Mouse (Mus musculus): ENCODE measurements around the gene Ifrd2. TPM values are rescaled to one million over a fixed set of nuclear protein-coding genes. Genes with fewer than 3 reads are reported as not detected.

The Ifrd2 gene
- polyA plus RNA-seq, 1 experiment = 29.4 TPM

DNA sequence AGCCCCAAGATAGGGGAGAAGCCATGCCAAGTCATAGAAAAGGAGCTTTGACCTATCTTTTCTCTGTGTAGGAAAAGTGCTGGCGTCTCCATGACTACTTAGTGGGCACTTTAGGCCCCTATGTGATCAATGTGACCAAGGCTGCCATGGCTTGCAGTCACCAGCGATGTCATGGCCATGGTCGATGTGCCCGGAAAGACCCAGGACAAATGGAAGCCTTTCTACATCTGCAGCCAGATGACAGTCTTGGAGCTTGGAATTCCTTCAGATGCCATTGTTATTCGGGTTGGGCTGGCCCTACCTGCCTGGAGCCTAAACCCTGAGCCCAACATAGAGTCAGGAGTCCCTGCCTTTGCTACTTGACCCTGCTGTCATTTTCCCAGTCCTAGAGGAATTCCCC, 938 bp upstream of the Ifrd2 start:
- no peaks in the 10 kb centered on the region for H3K36me3 ChIP-seq (ENCODE audit: control insufficient read depth, insufficient read depth)
- no peak overlapping the region for H3ac ChIP-seq (ENCODE audit: control insufficient read depth, insufficient read length)
- peak overlapping the region; percentile 12 for H3K4me2 ChIP-seq (ENCODE audit: low read depth)
- TF ChIP-seq MYOG (IDR thresholded peaks at IDR 0.05; ENCODE audit: control insufficient read depth in 1 of 3, insufficient read depth in 1 of 3, insufficient read length in 2 of 3, low read depth in 2 of 3) = no peak
- peak overlapping the region; percentile 53 for H3K4me3 ChIP-seq
- no peaks in the 10 kb centered on the region for H3K27me3 ChIP-seq (ENCODE audit: control insufficient read depth, insufficient read depth, insufficient read length)
- H3K79me2 ChIP-seq (ENCODE audit: control insufficient read depth, insufficient read depth) = peaks cover 15% of the 10 kb centered on the region

DNA sequence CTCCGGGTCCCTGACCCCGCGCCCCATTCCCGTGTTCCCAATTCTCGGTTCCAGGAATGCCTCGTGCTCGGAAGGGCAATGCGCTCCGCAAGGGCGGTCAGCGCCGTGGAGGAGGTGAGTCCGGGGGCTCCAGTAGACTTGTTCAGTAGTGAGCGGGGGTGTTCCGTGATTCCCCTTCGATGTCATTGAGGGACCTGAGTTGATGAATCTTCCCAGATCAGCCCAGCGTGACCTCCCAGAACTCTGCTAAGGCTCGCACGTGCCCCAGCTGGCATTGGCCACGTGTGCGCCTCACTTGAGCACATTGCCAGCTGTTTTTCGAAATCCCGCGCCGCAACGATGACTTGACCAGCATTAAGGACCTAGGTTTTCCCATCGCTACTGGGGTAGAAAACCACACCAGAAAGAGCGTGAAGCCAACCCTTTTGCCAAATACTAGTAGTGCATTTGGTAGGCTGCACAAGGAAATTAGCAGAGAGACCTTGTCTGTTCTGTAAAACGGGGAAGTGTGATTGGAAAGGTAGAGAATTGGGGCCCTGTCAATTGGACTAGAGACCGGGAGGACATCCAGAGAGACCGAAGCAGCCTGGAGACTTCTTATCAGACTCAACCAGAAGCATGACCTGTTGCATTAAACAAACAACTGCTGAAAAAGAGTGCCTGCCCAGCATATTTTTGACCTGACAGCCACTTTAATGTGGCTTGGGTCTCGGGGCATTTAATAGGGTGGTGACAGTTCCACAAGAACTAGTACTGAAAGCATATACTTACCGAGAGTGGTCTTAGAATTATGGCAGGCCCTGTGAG, 594 bp downstream of the Ifrd2 start:
- Histone ChIP-seq H3K79me2 (ENCODE audit: control insufficient read depth, insufficient read depth) (peaks cover 14% of the 10 kb centered on the region), H3ac (ENCODE audit: control insufficient read depth, insufficient read length) (peak overlapping the region; percentile 48), H3K36me3 (ENCODE audit: control insufficient read depth, insufficient read depth) (no peaks in the 10 kb centered on the region), H3K4me2 (ENCODE audit: low read depth) (peak overlapping the region; percentile 88), H3K27me3 (ENCODE audit: control insufficient read depth, insufficient read depth, insufficient read length) (no peaks in the 10 kb centered on the region), H3K4me3 (peak overlapping the region; percentile 53)
- peak; percentile 35 for TF ChIP-seq USF1 (IDR thresholded peaks at IDR 0.05; ENCODE audit: low read depth)
- TF ChIP-seq MYOD1 (IDR thresholded peaks at IDR 0.05; ENCODE audit: control insufficient read depth in 1 of 3, insufficient read length in 2 of 3, low read depth in 2 of 3) = peak in 1 of 3 experiments; percentile 36
- peak in 2 of 3 experiments; percentile 15 to 69 for TF ChIP-seq MYOG (IDR thresholded peaks at IDR 0.05; ENCODE audit: control insufficient read depth in 1 of 3, insufficient read depth in 1 of 3, insufficient read length in 2 of 3, low read depth in 2 of 3)
- no peak for TF ChIP-seq REST (IDR thresholded peaks at IDR 0.05; ENCODE audit: insufficient read depth, insufficient read length)
- peak; percentile 91 for TF ChIP-seq MAX (IDR thresholded peaks at IDR 0.05; ENCODE audit: low read depth)
- TF ChIP-seq E2F4 (IDR thresholded peaks at IDR 0.05; ENCODE audit: insufficient read depth) = peak; percentile 91

DNA sequence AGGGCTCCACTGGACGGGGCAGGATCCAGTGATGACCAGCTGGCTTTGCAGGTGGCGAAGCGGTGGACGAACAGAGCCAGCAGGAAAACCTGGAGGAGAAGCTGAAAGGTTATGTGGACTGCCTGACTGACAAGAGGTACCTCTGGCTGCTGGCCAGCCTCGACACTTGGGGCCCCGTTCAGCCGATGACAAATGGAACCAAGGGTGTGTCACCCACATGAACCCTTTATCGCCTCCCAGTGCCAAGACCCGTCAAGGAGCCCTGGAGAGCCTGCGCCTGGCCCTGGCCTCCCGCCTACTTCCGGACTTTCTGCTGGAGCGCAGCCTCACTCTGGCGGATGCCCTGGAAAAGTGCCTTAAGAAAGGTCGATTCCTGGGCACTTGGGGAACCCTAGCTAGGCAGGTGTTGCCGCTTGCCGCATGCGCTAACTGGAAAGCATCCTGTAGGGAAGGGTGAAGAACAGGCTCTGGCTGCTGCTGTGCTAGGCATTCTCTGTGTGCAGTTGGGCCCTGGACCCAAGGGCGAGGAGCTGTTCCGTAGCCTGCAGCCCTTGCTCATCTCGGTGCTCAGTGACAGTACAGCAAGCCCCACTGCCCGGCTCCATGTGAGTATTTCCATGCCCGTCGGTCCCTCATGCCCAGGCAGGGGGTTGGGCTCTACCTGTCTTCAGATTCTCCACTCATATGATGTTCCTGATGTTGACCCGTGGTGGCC, 2.8 kb downstream of the Ifrd2 start:
- Histone ChIP-seq H3K4me3 (no peak overlapping the region), H3K36me3 (ENCODE audit: control insufficient read depth, insufficient read depth) (peaks cover 4% of the 10 kb centered on the region), H3K79me2 (ENCODE audit: control insufficient read depth, insufficient read depth) (peaks cover 14% of the 10 kb centered on the region), H3K4me2 (ENCODE audit: low read depth) (no peak overlapping the region), H3K27me3 (ENCODE audit: control insufficient read depth, insufficient read depth, insufficient read length) (no peaks in the 10 kb centered on the region), H3ac (ENCODE audit: control insufficient read depth, insufficient read length) (no peak overlapping the region)
- TF ChIP-seq REST (IDR thresholded peaks at IDR 0.05; ENCODE audit: insufficient read depth, insufficient read length) = no peak
- no peak for TF ChIP-seq USF1 (IDR thresholded peaks at IDR 0.05; ENCODE audit: low read depth)

DNA sequence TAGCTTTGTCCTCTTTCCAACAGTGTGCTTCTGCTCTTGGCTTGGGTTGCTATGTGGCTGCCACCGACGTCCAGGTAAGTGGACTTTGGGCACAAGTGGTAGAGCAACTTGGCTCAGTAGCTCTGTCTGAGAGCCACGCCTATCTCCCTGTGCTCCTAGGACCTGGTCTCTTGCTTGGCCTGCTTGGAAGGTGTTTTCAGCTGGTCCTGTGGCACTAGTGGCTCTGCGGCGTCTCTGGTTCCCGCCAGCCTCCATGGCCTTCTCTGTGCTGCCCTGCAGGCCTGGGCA, 3.3 kb downstream of the Ifrd2 start:
- TF ChIP-seq MYOD1 (IDR thresholded peaks at IDR 0.05; ENCODE audit: control insufficient read depth in 1 of 3, insufficient read length in 2 of 3, low read depth in 2 of 3) (no peak), MAX (IDR thresholded peaks at IDR 0.05; ENCODE audit: low read depth) (no peak), CEBPB (IDR thresholded peaks at IDR 0.05; ENCODE audit: insufficient read depth, poor library complexity, severe bottlenecking) (no peak), USF1 (IDR thresholded peaks at IDR 0.05; ENCODE audit: low read depth) (no peak), POLR2AphosphoS2 (IDR thresholded peaks at IDR 0.05; ENCODE audit: insufficient read length, low read depth) (no peak), TCF3 (IDR thresholded peaks at IDR 0.05; ENCODE audit: insufficient read length, low read depth) (no peak)
- Histone ChIP-seq H3K4me2 (ENCODE audit: low read depth) (no peak overlapping the region), H3K79me2 (ENCODE audit: control insufficient read depth, insufficient read depth) (peaks cover 14% of the 10 kb centered on the region), H3K36me3 (ENCODE audit: control insufficient read depth, insufficient read depth) (peaks cover 4% of the 10 kb centered on the region), H3K27me3 (ENCODE audit: control insufficient read depth, insufficient read depth, insufficient read length) (no peaks in the 10 kb centered on the region), H3K4me3 (no peak overlapping the region), H3ac (ENCODE audit: control insufficient read depth, insufficient read length) (no peak overlapping the region)

DNA sequence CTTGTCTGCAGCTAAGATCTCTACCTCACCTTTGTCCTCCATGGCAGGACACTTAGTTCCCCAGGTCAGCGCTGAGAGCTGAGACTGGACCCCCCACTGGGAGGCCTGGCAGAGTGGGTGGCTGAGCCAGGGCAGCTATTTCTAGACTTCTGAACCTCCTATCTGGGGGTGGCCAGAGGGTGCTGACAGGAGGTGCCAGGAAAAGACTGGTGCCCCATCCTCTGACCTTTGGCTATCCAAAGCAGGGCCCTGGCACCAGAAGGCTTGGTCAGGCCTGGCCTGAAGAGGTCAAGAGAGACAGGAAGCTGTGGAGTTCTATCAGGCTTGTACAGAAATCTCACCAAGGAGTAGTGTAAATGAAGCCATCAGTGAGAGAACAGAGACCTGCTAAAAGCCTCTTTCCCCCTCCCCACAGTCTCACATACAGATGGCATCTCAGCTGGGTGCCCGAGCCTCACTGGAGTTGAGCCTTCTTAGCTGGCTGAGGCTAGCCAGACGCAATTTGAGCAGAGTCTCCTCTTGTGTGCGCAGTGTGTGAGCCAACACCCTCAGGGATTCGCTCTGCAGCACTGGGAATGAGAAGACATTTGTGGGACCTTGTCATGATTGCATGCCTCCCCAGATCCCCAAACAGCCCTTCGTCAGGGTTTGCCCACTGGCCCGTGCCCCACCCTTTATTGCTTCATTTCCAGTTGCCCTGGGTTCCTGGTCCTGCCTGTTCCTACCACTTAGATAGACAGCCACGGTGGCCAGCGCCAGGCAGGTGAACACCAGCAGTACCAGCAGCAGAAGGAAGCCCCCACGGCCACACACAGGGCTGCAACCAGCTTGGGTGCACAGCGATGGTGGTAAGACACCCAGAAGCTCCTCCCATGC, 5.9 kb downstream of the Ifrd2 start:
- Histone ChIP-seq H3K27me3 (ENCODE audit: control insufficient read depth, insufficient read depth, insufficient read length) (no peaks in the 10 kb centered on the region), H3K36me3 (ENCODE audit: control insufficient read depth, insufficient read depth) (peaks cover 4% of the 10 kb centered on the region), H3K4me3 (no peak overlapping the region), H3K79me2 (ENCODE audit: control insufficient read depth, insufficient read depth) (peaks cover 8% of the 10 kb centered on the region), H3K4me2 (ENCODE audit: low read depth) (no peak overlapping the region), H3ac (ENCODE audit: control insufficient read depth, insufficient read length) (no peak overlapping the region)
- no peak for TF ChIP-seq MAX (IDR thresholded peaks at IDR 0.05; ENCODE audit: low read depth)
- TF ChIP-seq POLR2A (IDR thresholded peaks at IDR 0.05; ENCODE audit: insufficient read length, low read depth) = no peak
- TF ChIP-seq REST (IDR thresholded peaks at IDR 0.05; ENCODE audit: insufficient read depth, insufficient read length) = no peak
- TF ChIP-seq MYOG (IDR thresholded peaks at IDR 0.05; ENCODE audit: control insufficient read depth in 1 of 3, insufficient read depth in 1 of 3, insufficient read length in 2 of 3, low read depth in 2 of 3) = no peak
- TF ChIP-seq SRF (IDR thresholded peaks at IDR 0.05; ENCODE audit: control insufficient read depth, insufficient read length, low read depth) = no peak
- no peak for TF ChIP-seq POLR2AphosphoS2 (IDR thresholded peaks at IDR 0.05; ENCODE audit: insufficient read length, low read depth)
- no peak for TF ChIP-seq CEBPB (IDR thresholded peaks at IDR 0.05; ENCODE audit: insufficient read depth, poor library complexity, severe bottlenecking)
- TF ChIP-seq TCF12 (IDR thresholded peaks at IDR 0.05; ENCODE audit: insufficient read depth, poor library complexity, severe bottlenecking) = no peak
- TF ChIP-seq E2F4 (IDR thresholded peaks at IDR 0.05; ENCODE audit: insufficient read depth) = no peak
- TF ChIP-seq USF1 (IDR thresholded peaks at IDR 0.05; ENCODE audit: low read depth) = no peak
- no peak for TF ChIP-seq MYOD1 (IDR thresholded peaks at IDR 0.05; ENCODE audit: control insufficient read depth in 1 of 3, insufficient read length in 2 of 3, low read depth in 2 of 3)
- no peak for TF ChIP-seq TCF3 (IDR thresholded peaks at IDR 0.05; ENCODE audit: insufficient read length, low read depth)

Measured in myocyte (in vitro differentiated cells).